Mouse (Mus musculus): ENCODE data around the gene Fcho1. TPM values are rescaled to one million over a fixed set of nuclear protein-coding genes. Genes with fewer than 3 reads are reported as not detected.
A peak's percentile ranks its signal among the peaks of the same experiment; 100 is the strongest.

The Fcho1 gene
- polyA plus RNA-seq, 1 experiment from 2014 or later: 2.5 TPM

- no peak for TF ChIP-seq CTCF (IDR thresholded peaks at IDR 0.05; ENCODE audit: low read depth)
- peaks cover 4% of the 10 kb centered on the region; the same call in 1 of the 2 replicates for H3K4me1 ChIP-seq (replicated peaks; ENCODE audit: control insufficient read depth, insufficient read depth, low read length)
- H3K27ac ChIP-seq (ENCODE audit: low read depth, low read length): no peak within 1 kb of the TSS
- H3K4me3 ChIP-seq (ENCODE audit: low read depth, low read length): no peak within 1 kb of the TSS
- 12% methylated on average over 33 of the region's 33 CpGs for WGBS
- H3K27me3 ChIP-seq (replicated peaks; ENCODE audit: control insufficient read depth, insufficient read depth, low read length): peaks cover 82% of the 10 kb centered on the region
- no peaks in the 10 kb centered on the region for H3K9me3 ChIP-seq (ENCODE audit: control insufficient read depth)
- peaks cover 19% of the 10 kb centered on the region; the same call in 1 of the 2 replicates for H3K36me3 ChIP-seq (ENCODE audit: control insufficient read depth, insufficient read depth)
- H3K9ac ChIP-seq (ENCODE audit: low read depth, low read length): no peak within 1 kb of the TSS
- no peak within 1 kb of the TSS for H3K4me2 ChIP-seq (replicated peaks; ENCODE audit: low read depth)
- no peak for ATAC-seq
These were observed 36.5 kb downstream of the Fcho1 start, which contains the start of gene Insl3 for GRCm38 (mm10) chr8:71689028-71689427. Insl3 (plus strand) TSS chr8:71689214.

- ATAC-seq: no peak
- H3K4me1 ChIP-seq (replicated peaks; ENCODE audit: control insufficient read depth, insufficient read depth, low read length): peaks cover 4% of the 10 kb centered on the region; the same call in 1 of the 2 replicates
- H3K27me3 ChIP-seq (replicated peaks; ENCODE audit: control insufficient read depth, insufficient read depth, low read length): peaks cover 70% of the 10 kb centered on the region
- no peak overlapping the region for H3K4me3 ChIP-seq (ENCODE audit: low read depth, low read length)
- no peak overlapping the region for H3K27ac ChIP-seq (ENCODE audit: low read depth, low read length)
- H3K9ac ChIP-seq (ENCODE audit: low read depth, low read length): no peak overlapping the region
- H3K4me2 ChIP-seq (replicated peaks; ENCODE audit: low read depth): no peak overlapping the region
- no peak for TF ChIP-seq CTCF (IDR thresholded peaks at IDR 0.05; ENCODE audit: low read depth)
- peaks cover 17% of the 10 kb centered on the region; the same call in 1 of the 2 replicates for H3K36me3 ChIP-seq (ENCODE audit: control insufficient read depth, insufficient read depth)
- H3K9me3 ChIP-seq (ENCODE audit: control insufficient read depth): no peaks in the 10 kb centered on the region
- WGBS: 14% methylated on average over 8 of the region's 8 CpGs
These were observed 37.9 kb downstream of the Fcho1 start for GRCm38 (mm10) chr8:71687616-71688015.

- peak; percentile 16; the same call in 1 of the 2 replicates for ATAC-seq
- peaks cover 13% of the 10 kb centered on the region; the same call in 1 of the 2 replicates for H3K36me3 ChIP-seq (ENCODE audit: control insufficient read depth, insufficient read depth)
- peaks cover 71% of the 10 kb centered on the region for H3K27me3 ChIP-seq (replicated peaks; ENCODE audit: control insufficient read depth, insufficient read depth, low read length)
- H3K27ac ChIP-seq (ENCODE audit: low read depth, low read length): no peak overlapping the region
- TF ChIP-seq CTCF (IDR thresholded peaks at IDR 0.05; ENCODE audit: low read depth): no peak
- no peak overlapping the region for H3K9ac ChIP-seq (ENCODE audit: low read depth, low read length)
- peaks cover 4% of the 10 kb centered on the region; the same call in 1 of the 2 replicates for H3K4me1 ChIP-seq (replicated peaks; ENCODE audit: control insufficient read depth, insufficient read depth, low read length)
- H3K9me3 ChIP-seq (ENCODE audit: control insufficient read depth): no peaks in the 10 kb centered on the region
- peak overlapping the region; percentile 52 for H3K4me2 ChIP-seq (replicated peaks; ENCODE audit: low read depth)
- peak overlapping the region; percentile 23 for H3K4me3 ChIP-seq (ENCODE audit: low read depth, low read length)
- 7% methylated on average over 23 of the region's 23 CpGs for WGBS
These were observed 39.3 kb downstream of the Fcho1 start for GRCm38 (mm10) chr8:71686143-71686734.

GRCm38 (mm10) chr8:71685573-71685972 lies 39.9 kb downstream of the Fcho1 start:
- Histone ChIP-seq H3K4me1 (replicated peaks; ENCODE audit: control insufficient read depth, insufficient read depth, low read length) (peaks cover 4% of the 10 kb centered on the region; the same call in 1 of the 2 replicates), H3K27ac (ENCODE audit: low read depth, low read length) (no peak overlapping the region), H3K36me3 (ENCODE audit: control insufficient read depth, insufficient read depth) (peaks cover 15% of the 10 kb centered on the region; the same call in 1 of the 2 replicates), H3K4me3 (ENCODE audit: low read depth, low read length) (0 out of 2 replicates have a peak overlapping the region, but pooled peaks have one; percentile 13), H3K9ac (ENCODE audit: low read depth, low read length) (no peak overlapping the region), H3K9me3 (ENCODE audit: control insufficient read depth) (no peaks in the 10 kb centered on the region), H3K4me2 (replicated peaks; ENCODE audit: low read depth) (peak overlapping the region; percentile 52), H3K27me3 (replicated peaks; ENCODE audit: control insufficient read depth, insufficient read depth, low read length) (peaks cover 67% of the 10 kb centered on the region)
- peak; percentile 61 for TF ChIP-seq CTCF (IDR thresholded peaks at IDR 0.05; ENCODE audit: low read depth)
- WGBS: 7% methylated on average over 29 of the region's 29 CpGs
- ATAC-seq: peak; percentile 7; the same call in 1 of the 2 replicates

GRCm38 (mm10) chr8:71684701-71685100 lies 40.8 kb downstream of the Fcho1 start:
- Histone ChIP-seq H3K36me3 (ENCODE audit: control insufficient read depth, insufficient read depth) (peaks cover 9% of the 10 kb centered on the region; the same call in 1 of the 2 replicates), H3K9ac (ENCODE audit: low read depth, low read length) (no peak overlapping the region), H3K4me1 (replicated peaks; ENCODE audit: control insufficient read depth, insufficient read depth, low read length) (peaks cover 4% of the 10 kb centered on the region; the same call in 1 of the 2 replicates), H3K9me3 (ENCODE audit: control insufficient read depth) (no peaks in the 10 kb centered on the region), H3K4me3 (ENCODE audit: low read depth, low read length) (no peak overlapping the region), H3K27ac (ENCODE audit: low read depth, low read length) (no peak overlapping the region), H3K27me3 (replicated peaks; ENCODE audit: control insufficient read depth, insufficient read depth, low read length) (peaks cover 61% of the 10 kb centered on the region), H3K4me2 (replicated peaks; ENCODE audit: low read depth) (no peak overlapping the region)
- 38% methylated on average over 10 of the region's 10 CpGs for WGBS
- TF ChIP-seq CTCF (IDR thresholded peaks at IDR 0.05; ENCODE audit: low read depth): no peak
- ATAC-seq: no peak

GRCm38 (mm10) chr8:71682832-71683231 lies 42.7 kb downstream of the Fcho1 start:
- no peak overlapping the region for H3K4me3 ChIP-seq (ENCODE audit: low read depth, low read length)
- 82% methylated on average over 12 of the region's 12 CpGs for WGBS
- no peak for TF ChIP-seq CTCF (IDR thresholded peaks at IDR 0.05; ENCODE audit: low read depth)
- H3K9me3 ChIP-seq (ENCODE audit: control insufficient read depth): no peaks in the 10 kb centered on the region
- no peak overlapping the region for H3K4me2 ChIP-seq (replicated peaks; ENCODE audit: low read depth)
- H3K4me1 ChIP-seq (replicated peaks; ENCODE audit: control insufficient read depth, insufficient read depth, low read length): peaks cover 4% of the 10 kb centered on the region; the same call in 1 of the 2 replicates
- peaks cover 9% of the 10 kb centered on the region; the same call in 1 of the 2 replicates for H3K36me3 ChIP-seq (ENCODE audit: control insufficient read depth, insufficient read depth)
- peaks cover 43% of the 10 kb centered on the region for H3K27me3 ChIP-seq (replicated peaks; ENCODE audit: control insufficient read depth, insufficient read depth, low read length)
- H3K27ac ChIP-seq (ENCODE audit: low read depth, low read length): no peak overlapping the region
- ATAC-seq: no peak
- no peak overlapping the region for H3K9ac ChIP-seq (ENCODE audit: low read depth, low read length)

Data from intestine, postnatal 0 days (tissue).